Mouse (Mus musculus) liver, adult 2 months (tissue): ENCODE measurements around the gene Il18rap.

Source experiments
- CTCF ChIP-seq: fragments of 200-500 bp; IDR thresholded peaks from 2 replicates; pipeline ENCODE4 v1.5.1; 2011; ENCODE audit warnings: low read depth, low read length, control low read depth
- POLR2A ChIP-seq: fragments of 200-500 bp; IDR thresholded peaks from 2 replicates; pipeline ENCODE4 v1.6.1; 2011; ENCODE audit warnings: low read length, control low read depth; ENCODE audit not compliant: insufficient read depth; ENCODE audit errors: extremely low read depth

- TF ChIP-seq POLR2A: no peak
- TF ChIP-seq CTCF: no peak
Measured at GRCm38 (mm10) chr1:40475697-40476096, 39.5 kb upstream of the Il18rap start.
